Mouse (Mus musculus): ENCODE results near the gene Slc5a3.

Gene Slc5a3

GRCm38 (mm10) chr16:92057852-92058643, at the start of gene Slc5a3, which contains the start of the genes Mrps6 and Gm49711:
Slc5a3 (plus strand) TSS chr16:92058322.
Mrps6 (plus strand) TSS chr16:92058270.
Gm49711 (plus strand) TSS chr16:92058316.
- DNase-seq = peak; percentile 91

GRCm38 (mm10) chr16:92009586-92009985, 48.5 kb upstream of the Slc5a3 start:
- no peak for DNase-seq

- DNase-seq = no peak
Observed at GRCm38 (mm10) chr16:92016792-92017191, 41.3 kb upstream of the Slc5a3 start.

GRCm38 (mm10) chr16:92019141-92020118, 38.7 kb upstream of the Slc5a3 start:
- DNase-seq = peak; percentile 69

GRCm38 (mm10) chr16:92021656-92022400, 36.3 kb upstream of the Slc5a3 start:
- DNase-seq = no peak

GRCm38 (mm10) chr16:92022494-92023283, 35.4 kb upstream of the Slc5a3 start:
- no peak for DNase-seq

GRCm38 (mm10) chr16:92033286-92033685, 24.8 kb upstream of the Slc5a3 start:
- DNase-seq = no peak

GRCm38 (mm10) chr16:92034676-92035075, 23.4 kb upstream of the Slc5a3 start:
- no peak for DNase-seq

GRCm38 (mm10) chr16:92036701-92037100, 21.4 kb upstream of the Slc5a3 start:
- no peak for DNase-seq

- DNase-seq = no peak
Observed at GRCm38 (mm10) chr16:92037891-92038607, 20.1 kb upstream of the Slc5a3 start.

GRCm38 (mm10) chr16:92039421-92039820, 18.7 kb upstream of the Slc5a3 start:
- DNase-seq = no peak

- no peak for DNase-seq
Observed at GRCm38 (mm10) chr16:92039966-92040365, 18.2 kb upstream of the Slc5a3 start.

- no peak for DNase-seq
Observed at GRCm38 (mm10) chr16:92051777-92052310, 6.3 kb upstream of the Slc5a3 start.

GRCm38 (mm10) chr16:92052569-92052968, 5.6 kb upstream of the Slc5a3 start:
- DNase-seq = no peak

- DNase-seq = no peak
Observed at GRCm38 (mm10) chr16:92056711-92057110, 1.4 kb upstream of the Slc5a3 start.

GRCm38 (mm10) chr16:92057456-92057851, 668 bp upstream of the Slc5a3 start:
- no peak for DNase-seq

- peak; percentile 39 for DNase-seq
Observed at GRCm38 (mm10) chr16:92058644-92059620, 810 bp downstream of the Slc5a3 start.

- no peak for DNase-seq
Observed at GRCm38 (mm10) chr16:92060213-92060612, 2.1 kb downstream of the Slc5a3 start.

- DNase-seq = no peak
Observed at GRCm38 (mm10) chr16:92061586-92061985, 3.5 kb downstream of the Slc5a3 start.

GRCm38 (mm10) chr16:92062832-92063231, 4.7 kb downstream of the Slc5a3 start:
- no peak for DNase-seq

All from embryo, embryonic 11 days (tissue).